Mouse (Mus musculus) retina, postnatal 7 days (tissue): Measurements from ENCODE around the gene Smad6.

Experiments
- DNase-seq: peaks from one replicate; pipeline ENCODE4 v3.0.0-alpha.2; 2012; ENCODE audit warnings: low read depth, low spot score

Gene Smad6

DNA sequence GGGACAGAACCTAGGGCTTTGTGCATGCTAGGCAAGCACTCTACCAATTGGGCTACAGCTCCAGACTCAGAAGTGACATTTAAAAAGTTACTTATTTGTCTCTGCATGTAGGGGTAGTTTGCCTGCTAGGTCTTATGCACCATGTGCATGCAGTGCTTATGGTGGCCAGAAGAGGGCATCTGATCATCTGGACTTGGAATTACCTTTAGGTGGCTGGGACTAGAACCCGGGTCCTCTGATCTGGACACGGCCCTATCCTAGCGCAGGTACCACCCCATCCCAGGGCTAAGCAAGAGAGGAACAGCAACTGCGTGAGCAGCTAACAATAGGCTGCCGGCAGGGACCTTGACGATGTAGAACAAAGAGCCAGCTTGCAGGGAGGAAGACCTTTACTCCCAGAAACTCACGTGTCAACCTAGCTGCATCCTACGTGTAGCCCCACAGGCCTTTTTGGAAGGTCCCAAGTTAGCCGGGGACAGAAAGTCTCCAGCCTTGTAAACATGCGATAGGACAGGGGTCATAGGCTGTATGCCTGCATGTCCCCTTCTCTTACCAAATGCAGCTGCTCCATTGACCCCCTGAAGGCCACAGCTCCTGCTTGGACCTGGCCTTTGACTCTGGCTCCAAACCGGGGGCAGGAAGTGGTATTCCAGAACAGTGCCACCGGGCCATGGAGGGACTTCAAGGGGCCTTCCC, 38.8 kb downstream of the Smad6 start:
- DNase-seq, result no peak

GRCm38 (mm10) chr9:63981912-63982311, 39.9 kb downstream of the Smad6 start:
- no peak for DNase-seq

DNA sequence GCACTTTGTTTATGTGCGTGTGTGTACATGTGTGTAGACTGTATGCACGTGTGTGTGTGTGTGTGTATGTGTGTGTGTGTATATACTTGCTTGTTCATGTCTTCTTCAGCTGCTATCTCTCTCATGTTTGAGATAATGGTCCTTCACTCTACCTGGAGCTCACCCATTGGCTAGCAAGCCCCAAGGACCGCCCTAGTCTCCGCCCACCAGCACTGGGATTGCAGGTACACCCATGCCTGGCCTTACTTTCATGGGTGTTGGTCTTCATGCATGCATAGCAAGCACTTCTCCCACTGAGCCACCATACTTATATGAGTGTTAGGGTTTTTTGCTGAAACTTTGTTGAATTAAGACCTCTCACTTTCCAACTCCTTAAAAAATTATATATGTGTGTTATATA, 40.5 kb downstream of the Smad6 start:
- no peak for DNase-seq

- DNase-seq, result no peak
Measured at GRCm38 (mm10) chr9:63980179-63981086, 41.4 kb downstream of the Smad6 start.

- no peak for DNase-seq
Measured at GRCm38 (mm10) chr9:63979275-63979674, 42.6 kb downstream of the Smad6 start.

- no peak for DNase-seq
Measured at GRCm38 (mm10) chr9:63978682-63979081, 43.2 kb downstream of the Smad6 start.

- no peak for DNase-seq
Measured at GRCm38 (mm10) chr9:63975996-63976395, 45.9 kb downstream of the Smad6 start.

DNA sequence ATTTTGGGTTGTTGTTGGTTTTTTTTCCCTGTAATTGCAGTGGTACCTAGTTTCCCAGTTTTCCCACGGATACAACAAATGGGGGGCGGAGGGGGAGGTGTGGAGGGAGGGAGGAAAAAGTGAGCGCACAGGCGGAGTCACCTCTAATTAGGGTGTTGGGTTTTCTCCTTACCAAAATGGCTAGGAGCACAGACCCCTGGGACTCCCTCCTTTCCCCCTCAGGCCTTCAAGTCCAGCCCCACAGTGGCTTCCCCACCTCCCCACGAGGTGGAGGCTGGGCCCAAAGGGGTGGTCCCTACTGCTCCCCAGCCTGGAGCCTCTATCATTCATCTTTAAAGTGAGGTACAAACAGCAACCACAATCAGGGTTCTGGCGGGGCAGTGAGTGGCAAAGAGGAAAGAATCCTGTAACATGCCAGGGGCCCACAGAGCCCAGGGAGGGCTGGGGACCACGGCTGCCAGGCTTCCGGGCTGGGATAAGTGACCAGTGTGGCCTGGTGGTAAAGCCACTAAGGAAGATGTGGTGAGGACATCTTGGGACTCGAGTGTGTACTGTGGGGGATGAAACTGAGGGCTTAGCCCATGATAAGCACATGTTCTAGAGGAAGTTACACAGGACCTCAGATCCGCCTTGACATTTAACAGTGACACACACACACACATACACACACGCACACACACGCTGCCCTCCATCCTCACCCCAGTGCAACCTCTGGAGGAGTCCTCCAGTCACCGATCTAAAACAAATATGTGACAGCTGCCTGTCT, 47.4 kb downstream of the Smad6 start:
- DNase-seq, result no peak

- no peak for DNase-seq
Measured at GRCm38 (mm10) chr9:63973662-63974190, 48.1 kb downstream of the Smad6 start.

DNA sequence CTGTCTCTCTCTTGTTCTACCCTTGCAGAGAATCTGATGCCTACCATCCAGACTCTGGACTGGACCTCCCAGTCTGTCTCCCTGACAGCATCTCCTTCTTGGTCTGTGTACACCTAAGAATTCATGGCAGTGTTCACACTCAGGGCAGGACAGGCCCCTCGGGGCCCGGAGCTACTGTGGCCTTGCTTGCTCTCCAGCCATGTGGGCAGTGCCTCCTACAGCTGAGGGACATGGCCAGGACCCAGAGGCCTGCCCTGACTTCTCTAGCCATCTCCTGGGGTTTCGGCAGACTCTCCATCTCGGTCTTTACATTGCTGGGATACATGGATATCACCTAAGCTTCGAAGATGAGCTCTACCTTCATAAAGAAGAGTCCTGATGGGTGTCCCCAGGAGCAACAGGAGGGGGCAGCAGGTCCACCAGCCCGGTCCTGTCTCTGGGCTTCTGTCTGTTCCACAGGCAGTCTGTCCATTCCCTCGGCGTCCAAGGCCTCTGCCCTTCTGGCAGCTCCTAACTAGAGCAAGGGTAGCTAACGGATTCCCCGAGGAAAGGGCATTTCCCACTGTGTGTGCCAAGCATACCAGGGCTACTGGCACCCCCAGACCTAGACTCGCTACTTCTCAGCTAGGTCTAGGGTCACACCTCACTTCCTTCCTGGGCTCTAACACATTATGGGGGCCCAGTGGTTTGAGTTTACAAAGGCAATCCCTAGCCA, 49.1 kb downstream of the Smad6 start:
- DNase-seq, result no peak

GRCm38 (mm10) chr9:63971557-63971956, 50.3 kb downstream of the Smad6 start:
- no peak for DNase-seq

- DNase-seq, result no peak
Measured at GRCm38 (mm10) chr9:63970836-63971235, 51.0 kb downstream of the Smad6 start.

DNA sequence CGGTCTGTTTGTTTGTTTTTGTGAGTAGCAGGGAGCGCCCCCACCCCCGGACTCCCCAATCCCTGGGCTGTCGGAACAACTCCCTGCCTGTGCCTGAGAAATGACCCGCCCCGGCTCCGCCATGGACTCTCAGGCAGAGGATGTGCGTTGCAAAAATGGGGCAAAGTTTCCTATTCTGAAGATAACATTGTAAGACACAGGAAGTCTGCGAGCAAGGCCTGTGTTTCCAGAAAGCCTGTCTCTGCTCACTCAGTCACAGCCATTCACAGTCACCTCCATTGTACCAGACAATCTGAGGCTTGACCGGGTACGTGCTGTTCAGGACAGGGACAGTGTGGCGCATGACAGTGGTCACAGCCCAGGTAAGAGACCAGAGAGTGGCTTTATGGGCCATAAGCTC, 51.5 kb downstream of the Smad6 start:
- DNase-seq, result no peak

DNA sequence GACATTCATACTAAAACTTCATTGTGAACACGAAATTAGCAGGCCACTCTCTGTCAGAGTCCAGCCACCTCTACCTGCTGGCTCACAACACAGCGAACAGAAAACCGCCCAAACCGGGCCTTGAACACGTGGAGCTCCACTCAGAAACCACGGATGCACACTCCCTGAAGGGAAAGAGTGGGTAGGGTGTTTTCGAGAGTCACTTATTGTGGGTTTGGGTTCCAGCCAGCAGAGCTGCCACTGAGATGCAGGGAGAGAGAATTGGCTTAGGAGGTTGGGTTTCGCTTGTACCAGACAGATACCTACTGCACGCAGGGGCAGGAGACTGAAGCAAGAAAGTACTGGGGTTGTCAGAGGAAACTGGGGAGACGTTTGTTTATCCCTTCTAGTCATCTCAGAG, 52.4 kb downstream of the Smad6 start:
- DNase-seq, result no peak

DNA sequence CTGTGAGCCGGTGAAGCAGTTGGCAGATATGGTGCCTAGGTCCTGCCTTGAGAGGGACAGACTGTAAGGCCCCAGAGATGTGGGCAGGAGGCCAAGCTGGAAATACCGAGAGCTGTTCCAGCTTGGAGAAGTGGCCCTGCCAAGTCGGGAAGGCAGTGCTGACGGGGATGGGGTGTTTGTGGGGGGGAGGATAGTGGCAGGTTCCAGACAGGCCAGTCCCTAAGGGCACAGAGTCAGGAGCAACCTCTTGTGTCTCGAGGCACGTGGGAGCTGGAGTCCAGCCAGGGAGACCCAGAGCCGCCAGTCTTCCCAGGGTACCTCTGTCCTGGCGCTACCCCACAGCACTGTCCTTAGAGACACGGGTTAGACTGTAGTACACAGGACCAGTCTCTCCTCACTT, 53.3 kb downstream of the Smad6 start:
- DNase-seq, result no peak

GRCm38 (mm10) chr9:63967408-63968172, 54.3 kb downstream of the Smad6 start:
- no peak for DNase-seq

DNA sequence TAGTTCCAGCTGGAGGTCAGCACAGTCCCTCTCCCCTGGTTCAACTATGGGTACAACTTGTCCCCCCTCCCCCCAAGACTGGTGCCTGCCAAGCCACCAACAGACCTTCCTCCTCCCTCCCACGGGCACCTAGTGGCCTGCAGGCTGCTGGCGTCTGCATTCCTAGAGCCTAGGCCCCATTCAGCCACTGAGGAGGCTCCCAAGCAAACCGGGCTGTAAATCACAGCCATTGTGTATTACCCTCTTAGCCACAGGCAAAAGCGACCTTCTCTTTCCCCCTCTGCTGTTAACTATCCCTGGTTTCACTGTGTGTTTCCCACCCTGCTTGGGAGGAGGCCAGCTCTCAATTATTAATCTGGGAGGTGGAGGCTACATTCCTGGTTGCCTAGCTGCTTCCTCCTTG, 56.3 kb downstream of the Smad6 start:
- DNase-seq, result no peak

- DNase-seq, result no peak
Measured at GRCm38 (mm10) chr9:63961881-63962280, 60.0 kb downstream of the Smad6 start.

DNA sequence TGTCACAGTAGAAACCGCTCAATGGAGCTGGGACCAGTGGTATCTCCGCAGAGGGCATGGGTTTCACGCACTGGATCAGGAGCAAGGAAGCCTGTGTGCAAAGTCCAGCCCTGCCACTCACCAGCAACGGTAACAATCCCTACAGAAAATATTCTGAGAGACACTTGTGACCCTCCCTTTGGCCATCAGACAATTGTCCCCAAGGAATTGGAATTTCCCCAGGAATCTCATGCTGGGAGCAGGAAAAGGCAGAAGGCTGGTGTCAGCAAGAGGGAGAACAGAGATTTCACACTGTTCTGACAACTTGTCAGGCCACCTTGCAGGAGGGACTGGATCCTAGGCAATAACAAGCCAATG, 61.1 kb downstream of the Smad6 start:
- no peak for DNase-seq

GRCm38 (mm10) chr9:63959933-63960828, 61.7 kb downstream of the Smad6 start:
- no peak for DNase-seq
